Mouse (Mus musculus) heart, embryonic 15.5 days (tissue): ENCODE results near the gene Capn9. TPM values are rescaled to one million over a fixed set of nuclear protein-coding genes. Genes with fewer than 3 reads are reported as not detected.

Experiments used
- ATAC-seq: fragments of 200-750 bp; cut with Nextera tagmentation; replicated peaks from 2 replicates; pipeline ENCODE4 v1.8.0; 2017; ENCODE audit warnings: low read depth, moderate TSS enrichment; ENCODE audit not compliant: insufficient number of reproducible peaks, insufficient read depth, low FRiP score
- H3K27ac ChIP-seq: fragments of 300-500 bp; sonication (generic); 2 replicates; pipeline ENCODE4 v1.5.1; 2015; ENCODE audit warnings: mild to moderate bottlenecking, inconsistent platforms
- H3K27me3 ChIP-seq: fragments of 300-500 bp; sonication (generic); 2 replicates; pipeline ENCODE4 v1.6.1; 2015; ENCODE audit warnings: inconsistent platforms
- H3K36me3 ChIP-seq: fragments of 300-500 bp; sonication (generic); 2 replicates; pipeline ENCODE4 v1.6.1; 2015; ENCODE audit warnings: mild to moderate bottlenecking, inconsistent platforms
- H3K4me1 ChIP-seq: fragments of 300-500 bp; sonication (generic); replicated peaks from 2 replicates; pipeline ENCODE4 v1.6.1; 2015; ENCODE audit warnings: inconsistent platforms
- H3K4me2 ChIP-seq: fragments of 300-500 bp; sonication (generic); 2 replicates; pipeline ENCODE4 v1.6.1; 2015; ENCODE audit warnings: inconsistent platforms, mild to moderate bottlenecking, moderate library complexity
- H3K4me3 ChIP-seq: fragments of 300-500 bp; sonication (generic); 2 replicates; pipeline ENCODE4 v1.5.1; 2015; ENCODE audit warnings: mild to moderate bottlenecking, inconsistent platforms
- H3K9ac ChIP-seq: fragments of 300-500 bp; sonication (generic); 2 replicates; pipeline ENCODE4 v1.6.1; 2015; ENCODE audit warnings: mild to moderate bottlenecking, inconsistent platforms
- H3K9me3 ChIP-seq: fragments of 300-500 bp; sonication (generic); replicated peaks from 2 replicates; pipeline ENCODE4 v1.6.1; 2016; ENCODE audit warnings: inconsistent platforms
- WGBS: fragments of 180-500 bp; shearing (Covaris S2); methylation state at CpG from one replicate; pipeline ENCODE4 v1.1.7; 2015; ENCODE audit warnings: mixed read lengths; 5-methylcytosine and 5-hydroxymethylcytosine counted together
- polyA plus RNA-seq: library from polyadenylated mRNA; unstranded; fragments of >200 nt; fragmentation: Nextera tagmentation; extraction: Ambion mirVana; gene quantifications from 2 replicates; pipeline ENCODE4 v1.2.1, GENCODE M21; 2015

Gene Capn9
- 0.20 and 0.30 TPM in 2 replicates for polyA plus RNA-seq

- Histone ChIP-seq H3K9me3 (no peaks in the 10 kb centered on the region), H3K36me3 (no peaks in the 10 kb centered on the region), H3K27me3 (no peaks in the 10 kb centered on the region), H3K4me2 (no peak within 1 kb of the TSS), H3K4me3 (no peak within 1 kb of the TSS), H3K4me1 (peaks cover 7% of the 10 kb centered on the region), H3K9ac (no peak within 1 kb of the TSS), H3K27ac (no peak within 1 kb of the TSS)
- 83% methylated on average over 8 of the region's 8 CpGs for WGBS
- ATAC-seq: no peak
These were observed at the start of gene Capn9 for GRCm38 (mm10) chr8:124575811-124576210. TSS of gene Capn9 (plus strand) at chr8:124576111.

DNA sequence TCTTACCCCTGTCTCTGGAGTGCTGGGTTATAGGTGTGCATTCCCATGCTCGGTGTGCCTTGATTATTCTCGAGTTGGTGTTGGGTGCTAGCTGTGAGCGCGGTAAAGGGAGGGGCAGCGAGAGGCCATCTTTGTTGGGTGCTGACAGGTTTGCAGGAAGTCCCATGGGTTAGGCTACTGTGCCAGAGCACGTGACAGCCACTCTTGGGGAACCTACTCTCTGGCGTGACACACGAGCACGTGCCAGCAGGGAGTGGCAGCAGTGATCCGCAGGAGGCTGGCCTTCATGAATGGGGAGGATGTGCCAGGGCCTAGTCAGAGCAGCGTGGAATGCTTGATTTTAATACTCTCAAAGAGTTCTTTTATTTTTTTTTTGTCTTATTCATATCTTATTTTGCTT lies 49.6 kb upstream of the Capn9 start:
- WGBS: 91% methylated on average over 11 of the region's 11 CpGs
- Histone ChIP-seq H3K4me3 (no peak overlapping the region), H3K9ac (no peak overlapping the region), H3K36me3 (peaks cover 41% of the 10 kb centered on the region), H3K27ac (no peak overlapping the region), H3K4me1 (peaks cover 22% of the 10 kb centered on the region), H3K4me2 (no peak overlapping the region), H3K27me3 (no peaks in the 10 kb centered on the region), H3K9me3 (no peaks in the 10 kb centered on the region)
- ATAC-seq: no peak

- Histone ChIP-seq H3K27me3 (no peaks in the 10 kb centered on the region), H3K4me2 (no peak overlapping the region), H3K4me1 (0 out of 2 replicates have a peak, but pooled peaks cover 8% of the 10 kb centered on the region), H3K9me3 (no peaks in the 10 kb centered on the region), H3K9ac (0 out of 2 replicates have a peak overlapping the region, but pooled peaks have one; percentile 4), H3K27ac (no peak overlapping the region), H3K4me3 (no peak overlapping the region), H3K36me3 (peaks cover 66% of the 10 kb centered on the region)
- WGBS: 69% methylated on average over 14 of the region's 14 CpGs
- ATAC-seq: no peak
These were observed 45.8 kb upstream of the Capn9 start for GRCm38 (mm10) chr8:124530076-124530475.

DNA sequence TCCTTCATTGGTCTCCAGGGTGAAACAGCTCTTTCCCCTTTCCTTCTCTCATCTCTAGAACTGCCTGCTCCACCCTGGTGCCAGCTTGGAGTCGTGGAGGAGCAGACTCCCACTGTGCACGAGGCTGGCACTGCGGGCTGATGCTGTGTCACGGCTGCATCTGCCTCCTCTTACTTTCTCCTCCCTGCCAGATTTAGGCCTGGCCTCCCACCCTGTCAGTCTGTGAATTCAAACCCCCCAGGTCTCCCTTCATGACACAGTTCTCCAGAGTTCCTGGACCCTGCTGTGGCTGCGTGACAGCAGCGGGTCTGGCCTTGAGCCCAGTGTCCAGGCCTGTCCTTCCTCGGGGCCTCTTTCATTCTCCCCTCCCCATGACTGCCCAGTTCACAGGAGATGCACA lies 45.4 kb upstream of the Capn9 start:
- H3K9me3 ChIP-seq: no peaks in the 10 kb centered on the region
- no peak overlapping the region for H3K27ac ChIP-seq
- 67% methylated on average over 7 of the region's 7 CpGs for WGBS
- 0 out of 2 replicates have a peak, but pooled peaks cover 8% of the 10 kb centered on the region for H3K4me1 ChIP-seq
- no peaks in the 10 kb centered on the region for H3K27me3 ChIP-seq
- no peak overlapping the region for H3K4me2 ChIP-seq
- H3K9ac ChIP-seq: 0 out of 2 replicates have a peak overlapping the region, but pooled peaks have one; percentile 4
- no peak overlapping the region for H3K4me3 ChIP-seq
- ATAC-seq: no peak
- H3K36me3 ChIP-seq: peaks cover 71% of the 10 kb centered on the region

GRCm38 (mm10) chr8:124530996-124531395 lies 44.9 kb upstream of the Capn9 start:
- H3K9me3 ChIP-seq: no peaks in the 10 kb centered on the region
- H3K36me3 ChIP-seq: peaks cover 71% of the 10 kb centered on the region
- H3K4me2 ChIP-seq: no peak overlapping the region
- no peaks in the 10 kb centered on the region for H3K27me3 ChIP-seq
- H3K9ac ChIP-seq: no peak overlapping the region
- 59% methylated on average over 4 of the region's 4 CpGs for WGBS
- no peak overlapping the region for H3K27ac ChIP-seq
- H3K4me1 ChIP-seq: 0 out of 2 replicates have a peak, but pooled peaks cover 8% of the 10 kb centered on the region
- no peak overlapping the region for H3K4me3 ChIP-seq
- no peak for ATAC-seq

GRCm38 (mm10) chr8:124532626-124533025 lies 43.3 kb upstream of the Capn9 start:
- Histone ChIP-seq H3K4me1 (0 out of 2 replicates have a peak, but pooled peaks cover 8% of the 10 kb centered on the region), H3K27me3 (no peaks in the 10 kb centered on the region), H3K4me3 (no peak overlapping the region), H3K9ac (no peak overlapping the region), H3K27ac (no peak overlapping the region), H3K4me2 (no peak overlapping the region), H3K36me3 (peaks cover 62% of the 10 kb centered on the region), H3K9me3 (no peaks in the 10 kb centered on the region)
- ATAC-seq: no peak
- 90% methylated on average over 3 of the region's 3 CpGs for WGBS

- H3K4me3 ChIP-seq: no peak overlapping the region
- no peak overlapping the region for H3K27ac ChIP-seq
- no peaks in the 10 kb centered on the region for H3K27me3 ChIP-seq
- H3K9ac ChIP-seq: no peak overlapping the region
- ATAC-seq: no peak
- H3K9me3 ChIP-seq: no peaks in the 10 kb centered on the region
- H3K4me1 ChIP-seq: 0 out of 2 replicates have a peak, but pooled peaks cover 3% of the 10 kb centered on the region
- H3K4me2 ChIP-seq: no peak overlapping the region
- 80% methylated on average over 5 of the region's 5 CpGs for WGBS
- H3K36me3 ChIP-seq: peaks cover 74% of the 10 kb centered on the region
These were observed 40.5 kb upstream of the Capn9 start for GRCm38 (mm10) chr8:124535451-124535850.

- H3K4me2 ChIP-seq: no peak overlapping the region
- no peak overlapping the region for H3K27ac ChIP-seq
- no peak overlapping the region for H3K4me3 ChIP-seq
- no peak overlapping the region for H3K9ac ChIP-seq
- no peak for ATAC-seq
- no peaks in the 10 kb centered on the region for H3K4me1 ChIP-seq
- no peaks in the 10 kb centered on the region for H3K9me3 ChIP-seq
- H3K36me3 ChIP-seq: peaks cover 84% of the 10 kb centered on the region
- WGBS: 92% methylated on average over 12 of the region's 12 CpGs
- H3K27me3 ChIP-seq: no peaks in the 10 kb centered on the region
These were observed 35.0 kb upstream of the Capn9 start for GRCm38 (mm10) chr8:124540906-124541305.

DNA sequence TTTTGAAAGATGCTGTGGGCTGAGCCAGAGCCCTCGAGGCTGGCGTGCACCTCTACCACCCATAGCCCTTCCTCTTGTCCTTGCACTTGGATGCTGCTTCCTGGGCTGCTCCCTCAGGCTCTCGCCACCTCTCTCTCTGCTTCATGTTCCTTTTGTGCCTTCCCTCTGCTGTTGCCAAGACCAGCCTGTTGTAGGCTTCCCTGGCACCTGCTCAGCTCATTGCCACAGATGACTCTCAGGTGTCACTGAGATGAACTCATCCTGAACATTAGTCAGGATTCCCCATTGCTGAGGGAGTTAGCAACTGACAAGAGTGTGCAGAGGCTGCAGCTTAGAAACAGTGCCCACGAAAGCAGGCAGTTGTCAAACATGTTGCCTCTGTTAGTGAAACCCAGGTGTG lies 33.9 kb upstream of the Capn9 start:
- no peaks in the 10 kb centered on the region for H3K27me3 ChIP-seq
- WGBS: 93% methylated on average over 4 of the region's 4 CpGs
- H3K36me3 ChIP-seq: peaks cover 91% of the 10 kb centered on the region
- H3K27ac ChIP-seq: no peak overlapping the region
- no peak overlapping the region for H3K9ac ChIP-seq
- H3K4me2 ChIP-seq: no peak overlapping the region
- H3K9me3 ChIP-seq: no peaks in the 10 kb centered on the region
- no peak overlapping the region for H3K4me3 ChIP-seq
- ATAC-seq: no peak
- no peaks in the 10 kb centered on the region for H3K4me1 ChIP-seq

DNA sequence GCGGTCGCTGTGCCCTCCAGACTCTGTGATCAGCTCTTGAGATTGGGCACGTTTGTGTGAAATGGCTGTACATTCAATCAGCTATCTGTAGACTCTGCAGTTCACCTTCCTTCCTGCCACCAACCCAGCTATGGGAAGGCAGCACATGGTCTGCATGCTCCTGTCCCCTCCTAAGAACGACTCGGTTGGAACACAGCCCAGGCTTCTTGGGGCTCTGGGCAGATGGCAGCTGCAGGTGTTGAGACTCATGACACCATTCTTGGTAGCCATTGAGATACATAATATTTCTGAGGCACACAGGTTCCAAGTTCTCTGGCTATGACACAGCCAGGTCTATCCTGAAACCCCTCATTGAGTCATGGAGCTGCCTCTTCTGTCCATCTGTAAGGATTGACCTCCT lies 32.6 kb upstream of the Capn9 start:
- Histone ChIP-seq H3K36me3 (peaks cover 95% of the 10 kb centered on the region), H3K27ac (no peak overlapping the region), H3K9me3 (no peaks in the 10 kb centered on the region), H3K4me2 (no peak overlapping the region), H3K4me3 (no peak overlapping the region), H3K4me1 (no peaks in the 10 kb centered on the region), H3K27me3 (no peaks in the 10 kb centered on the region), H3K9ac (no peak overlapping the region)
- WGBS: 87% methylated on average over 5 of the region's 5 CpGs
- ATAC-seq: no peak

- 80% methylated on average over 6 of the region's 6 CpGs for WGBS
- H3K4me2 ChIP-seq: no peak overlapping the region
- no peak overlapping the region for H3K4me3 ChIP-seq
- no peaks in the 10 kb centered on the region for H3K27me3 ChIP-seq
- ATAC-seq: no peak
- H3K4me1 ChIP-seq: no peaks in the 10 kb centered on the region
- H3K9me3 ChIP-seq: no peaks in the 10 kb centered on the region
- no peak overlapping the region for H3K27ac ChIP-seq
- peaks cover 97% of the 10 kb centered on the region for H3K36me3 ChIP-seq
- no peak overlapping the region for H3K9ac ChIP-seq
These were observed 29.5 kb upstream of the Capn9 start for GRCm38 (mm10) chr8:124546371-124546770.

DNA sequence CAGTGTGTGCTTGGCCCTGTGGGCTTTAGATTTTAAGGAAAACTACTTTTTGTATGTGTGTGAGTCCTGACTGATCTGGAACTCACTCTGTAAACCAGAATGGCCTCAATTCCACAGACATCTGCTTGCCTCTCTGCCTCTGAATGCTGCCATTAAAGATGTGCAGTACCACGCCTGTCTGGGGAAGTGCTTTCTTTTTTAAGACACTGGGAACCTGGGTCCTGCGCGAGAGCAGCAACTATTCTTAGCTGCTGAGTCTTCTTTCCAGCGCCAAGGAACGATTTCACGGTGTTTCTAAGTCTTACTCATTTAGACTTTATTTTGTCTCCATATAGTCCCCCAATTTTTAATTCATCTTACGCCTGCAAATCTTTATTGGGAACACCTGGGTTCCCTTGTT lies 29.1 kb upstream of the Capn9 start:
- Histone ChIP-seq H3K9me3 (no peaks in the 10 kb centered on the region), H3K4me3 (no peak overlapping the region), H3K27ac (no peak overlapping the region), H3K36me3 (peaks cover 97% of the 10 kb centered on the region), H3K4me2 (no peak overlapping the region), H3K9ac (no peak overlapping the region), H3K27me3 (no peaks in the 10 kb centered on the region), H3K4me1 (no peaks in the 10 kb centered on the region)
- 68% methylated on average over 7 of the region's 7 CpGs for WGBS
- no peak for ATAC-seq
